Mouse (Mus musculus): ENCODE measurements around the gene Fam3c. TPM values are rescaled to one million over a fixed set of nuclear protein-coding genes. Genes with fewer than 3 reads are reported as not detected.

Fam3c gene
- polyA plus RNA-seq, 1 experiment from 2014 or later, result 35.6 TPM

GRCm38 (mm10) chr6:22357351-22357750 is 1.3 kb upstream of the Fam3c start:
- Histone ChIP-seq H3K4me1 (ENCODE audit: control insufficient read depth, insufficient read depth, low read length) (peaks cover 3% of the 10 kb centered on the region; the same call in 1 of the 2 replicates), H3K4me3 (ENCODE audit: low read length) (no peak overlapping the region), H3K4me2 (ENCODE audit: low read depth, low read length) (no peak overlapping the region), H3K27ac (ENCODE audit: low read length) (no peak overlapping the region), H3K36me3 (ENCODE audit: control insufficient read depth, insufficient read depth, low read length) (no peaks in the 10 kb centered on the region), H3K9me3 (ENCODE audit: control insufficient read depth, low read length) (no peaks in the 10 kb centered on the region), H3K9ac (ENCODE audit: low read depth, low read length) (no peak overlapping the region), H3K27me3 (replicated peaks; ENCODE audit: control insufficient read depth, insufficient read depth, low read length) (no peaks in the 10 kb centered on the region)
- ATAC-seq, result no peak
- 96% methylated on average over 4 of the region's 4 CpGs for WGBS

- 1% methylated on average over 59 of the region's 62 CpGs for WGBS
- H3K9me3 ChIP-seq (ENCODE audit: control insufficient read depth, low read length), result no peaks in the 10 kb centered on the region
- no peaks in the 10 kb centered on the region for H3K27me3 ChIP-seq (replicated peaks; ENCODE audit: control insufficient read depth, insufficient read depth, low read length)
- H3K9ac ChIP-seq (ENCODE audit: low read depth, low read length), result peak overlapping the region; percentile 93
- H3K27ac ChIP-seq (ENCODE audit: low read length), result peak overlapping the region; percentile 88
- peak overlapping the region; percentile 64 for H3K4me2 ChIP-seq (ENCODE audit: low read depth, low read length)
- peak overlapping the region; percentile 87 for H3K4me3 ChIP-seq (ENCODE audit: low read length)
- H3K36me3 ChIP-seq (ENCODE audit: control insufficient read depth, insufficient read depth, low read length), result no peaks in the 10 kb centered on the region
- ATAC-seq, result peak; percentile 90
- peaks cover 3% of the 10 kb centered on the region; the same call in 1 of the 2 replicates for H3K4me1 ChIP-seq (ENCODE audit: control insufficient read depth, insufficient read depth, low read length)
Measured at GRCm38 (mm10) chr6:22355396-22356085, 502 bp downstream of the Fam3c start.

GRCm38 (mm10) chr6:22354675-22355074 is 1.4 kb downstream of the Fam3c start:
- no peak overlapping the region for H3K9ac ChIP-seq (ENCODE audit: low read depth, low read length)
- WGBS, result 77% methylated on average over 7 of the region's 7 CpGs
- no peak for ATAC-seq

GRCm38 (mm10) chr6:22354031-22354430 is 2.0 kb downstream of the Fam3c start:
- no peaks in the 10 kb centered on the region for H3K36me3 ChIP-seq (ENCODE audit: control insufficient read depth, insufficient read depth, low read length)
- ATAC-seq, result no peak
- no peak overlapping the region for H3K27ac ChIP-seq (ENCODE audit: low read length)
- H3K4me3 ChIP-seq (ENCODE audit: low read length), result no peak overlapping the region
- peaks cover 3% of the 10 kb centered on the region; the same call in 1 of the 2 replicates for H3K4me1 ChIP-seq (ENCODE audit: control insufficient read depth, insufficient read depth, low read length)
- 41% methylated on average over 1 of the region's 1 CpGs for WGBS
- H3K9me3 ChIP-seq (ENCODE audit: control insufficient read depth, low read length), result no peaks in the 10 kb centered on the region
- no peaks in the 10 kb centered on the region for H3K27me3 ChIP-seq (replicated peaks; ENCODE audit: control insufficient read depth, insufficient read depth, low read length)
- H3K9ac ChIP-seq (ENCODE audit: low read depth, low read length), result no peak overlapping the region
- H3K4me2 ChIP-seq (ENCODE audit: low read depth, low read length), result no peak overlapping the region

More at GRCm38 (mm10) chr6:22354675-22355074, 1.4 kb downstream of the Fam3c start:
- peaks cover 3% of the 10 kb centered on the region; the same call in 1 of the 2 replicates for H3K4me1 ChIP-seq (ENCODE audit: control insufficient read depth, insufficient read depth, low read length)
- H3K27ac ChIP-seq (ENCODE audit: low read length), result no peak overlapping the region
- no peaks in the 10 kb centered on the region for H3K27me3 ChIP-seq (replicated peaks; ENCODE audit: control insufficient read depth, insufficient read depth, low read length)
- H3K4me3 ChIP-seq (ENCODE audit: low read length), result 0 out of 2 replicates have a peak overlapping the region, but pooled peaks have one; percentile 87
- no peaks in the 10 kb centered on the region for H3K9me3 ChIP-seq (ENCODE audit: control insufficient read depth, low read length)
- no peaks in the 10 kb centered on the region for H3K36me3 ChIP-seq (ENCODE audit: control insufficient read depth, insufficient read depth, low read length)
- H3K4me2 ChIP-seq (ENCODE audit: low read depth, low read length), result peak overlapping the region; percentile 64

- Histone ChIP-seq H3K4me1 (ENCODE audit: control insufficient read depth, insufficient read depth, low read length) (peaks cover 11% of the 10 kb centered on the region), H3K9me3 (ENCODE audit: control insufficient read depth, low read length) (no peaks in the 10 kb centered on the region), H3K27me3 (replicated peaks; ENCODE audit: control insufficient read depth, insufficient read depth, low read length) (no peaks in the 10 kb centered on the region), H3K36me3 (ENCODE audit: control insufficient read depth, insufficient read depth, low read length) (no peaks in the 10 kb centered on the region), H3K27ac (ENCODE audit: low read length) (no peak overlapping the region), H3K9ac (ENCODE audit: low read depth, low read length) (no peak overlapping the region), H3K4me2 (ENCODE audit: low read depth, low read length) (no peak overlapping the region), H3K4me3 (ENCODE audit: low read length) (no peak overlapping the region)
- no peak for ATAC-seq
- 70% methylated on average over 9 of the region's 9 CpGs for WGBS
Measured at GRCm38 (mm10) chr6:22351551-22351950, 4.5 kb downstream of the Fam3c start.

- Histone ChIP-seq H3K27me3 (replicated peaks; ENCODE audit: control insufficient read depth, insufficient read depth, low read length) (no peaks in the 10 kb centered on the region), H3K9me3 (ENCODE audit: control insufficient read depth, low read length) (no peaks in the 10 kb centered on the region), H3K9ac (ENCODE audit: low read depth, low read length) (no peak overlapping the region), H3K4me3 (ENCODE audit: low read length) (no peak overlapping the region), H3K36me3 (ENCODE audit: control insufficient read depth, insufficient read depth, low read length) (no peaks in the 10 kb centered on the region), H3K27ac (ENCODE audit: low read length) (no peak overlapping the region), H3K4me2 (ENCODE audit: low read depth, low read length) (no peak overlapping the region), H3K4me1 (ENCODE audit: control insufficient read depth, insufficient read depth, low read length) (peaks cover 12% of the 10 kb centered on the region)
- ATAC-seq, result no peak
- WGBS, result 45% methylated on average over 4 of the region's 4 CpGs
Measured at GRCm38 (mm10) chr6:22350239-22350571, 5.8 kb downstream of the Fam3c start.

GRCm38 (mm10) chr6:22349531-22350238 is 6.4 kb downstream of the Fam3c start:
- H3K9ac ChIP-seq (ENCODE audit: low read depth, low read length), result no peak overlapping the region
- no peak overlapping the region for H3K4me3 ChIP-seq (ENCODE audit: low read length)
- H3K4me1 ChIP-seq (ENCODE audit: control insufficient read depth, insufficient read depth, low read length), result peaks cover 15% of the 10 kb centered on the region
- H3K27ac ChIP-seq (ENCODE audit: low read length), result no peak overlapping the region
- ATAC-seq, result no peak
- no peaks in the 10 kb centered on the region for H3K27me3 ChIP-seq (replicated peaks; ENCODE audit: control insufficient read depth, insufficient read depth, low read length)
- no peak overlapping the region for H3K4me2 ChIP-seq (ENCODE audit: low read depth, low read length)
- no peaks in the 10 kb centered on the region for H3K36me3 ChIP-seq (ENCODE audit: control insufficient read depth, insufficient read depth, low read length)
- H3K9me3 ChIP-seq (ENCODE audit: control insufficient read depth, low read length), result no peaks in the 10 kb centered on the region
- WGBS, result 86% methylated on average over 11 of the region's 11 CpGs

GRCm38 (mm10) chr6:22348975-22349374 is 7.1 kb downstream of the Fam3c start:
- Histone ChIP-seq H3K36me3 (ENCODE audit: control insufficient read depth, insufficient read depth, low read length) (no peaks in the 10 kb centered on the region), H3K9ac (ENCODE audit: low read depth, low read length) (no peak overlapping the region), H3K9me3 (ENCODE audit: control insufficient read depth, low read length) (no peaks in the 10 kb centered on the region), H3K4me1 (ENCODE audit: control insufficient read depth, insufficient read depth, low read length) (peaks cover 22% of the 10 kb centered on the region), H3K27me3 (replicated peaks; ENCODE audit: control insufficient read depth, insufficient read depth, low read length) (no peaks in the 10 kb centered on the region), H3K4me2 (ENCODE audit: low read depth, low read length) (no peak overlapping the region), H3K27ac (ENCODE audit: low read length) (no peak overlapping the region), H3K4me3 (ENCODE audit: low read length) (no peak overlapping the region)
- WGBS, result 97% methylated on average over 3 of the region's 3 CpGs
- no peak for ATAC-seq

- no peak overlapping the region for H3K4me3 ChIP-seq (ENCODE audit: low read length)
- no peak overlapping the region for H3K9ac ChIP-seq (ENCODE audit: low read depth, low read length)
- no peaks in the 10 kb centered on the region for H3K27me3 ChIP-seq (replicated peaks; ENCODE audit: control insufficient read depth, insufficient read depth, low read length)
- H3K4me1 ChIP-seq (ENCODE audit: control insufficient read depth, insufficient read depth, low read length), result peaks cover 24% of the 10 kb centered on the region
- H3K27ac ChIP-seq (ENCODE audit: low read length), result no peak overlapping the region
- H3K36me3 ChIP-seq (ENCODE audit: control insufficient read depth, insufficient read depth, low read length), result no peaks in the 10 kb centered on the region
- no peaks in the 10 kb centered on the region for H3K9me3 ChIP-seq (ENCODE audit: control insufficient read depth, low read length)
- no peak for ATAC-seq
- H3K4me2 ChIP-seq (ENCODE audit: low read depth, low read length), result no peak overlapping the region
- 77% methylated on average over 4 of the region's 4 CpGs for WGBS
Measured at GRCm38 (mm10) chr6:22348130-22348529, 7.9 kb downstream of the Fam3c start.
